Mouse (Mus musculus): ENCODE results near the gene Gm10644.

DNA sequence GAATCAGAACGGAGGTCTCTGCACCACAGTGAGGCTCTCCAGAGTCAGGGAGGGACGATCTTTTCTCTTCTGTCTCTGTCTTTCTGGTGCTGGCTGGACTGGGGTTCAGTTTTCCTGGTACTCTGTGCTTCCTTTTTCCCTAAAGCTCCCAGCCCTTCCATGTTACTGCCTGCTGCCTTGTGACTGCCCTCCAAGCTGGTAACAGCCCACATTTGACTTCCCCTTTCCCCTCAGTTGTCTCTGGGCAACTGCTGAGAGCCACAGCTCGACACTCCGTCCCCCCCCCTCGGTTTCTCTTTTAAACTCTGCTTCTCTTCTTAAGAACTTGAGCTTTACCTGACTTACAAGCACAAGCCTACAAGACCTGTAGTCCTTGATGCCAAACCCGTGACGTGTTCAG, 34.2 kb upstream of the Gm10644 start:
- TF ChIP-seq CTCF (IDR thresholded peaks at IDR 0.05; ENCODE audit: low read depth, low read length) (no peak), GATA1 (IDR thresholded peaks at IDR 0.05; ENCODE audit: borderline replicate concordance, low read length) (no peak)
